Mouse (Mus musculus) NIH3T3 (cell line): ENCODE data around the gene Chd2.
"Not testable (repeated sequence)": the region's sequence is repeated elsewhere in the genome, so short reads cannot be mapped to it uniquely, and the experiment has no call there.

Experiments used
- DNase-seq: peaks from one replicate; pipeline ENCODE4 v3.0.0-alpha.2; 2012; ENCODE audit warnings: low read depth

Gene Chd2

DNA sequence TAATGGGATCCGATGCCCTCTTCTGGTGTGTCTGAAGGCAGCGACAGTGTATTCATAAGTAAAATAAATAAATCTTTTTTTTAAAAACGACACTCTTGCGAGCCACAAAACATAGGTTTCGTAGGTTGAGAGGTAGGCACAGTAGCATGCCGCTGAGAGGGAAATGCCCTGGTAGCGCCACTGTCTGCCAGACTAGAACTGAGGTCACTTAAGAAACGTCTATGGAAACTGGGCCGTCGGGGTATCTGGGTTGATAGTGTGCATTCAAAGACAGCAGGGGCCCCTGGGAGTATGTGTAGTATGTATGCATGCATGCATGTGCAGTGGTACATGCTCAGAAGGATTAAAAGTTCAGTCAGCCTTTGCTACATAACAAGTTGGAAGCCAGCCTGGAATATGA is 21.4 kb downstream of the Chd2 start:
- no peak for DNase-seq

DNA sequence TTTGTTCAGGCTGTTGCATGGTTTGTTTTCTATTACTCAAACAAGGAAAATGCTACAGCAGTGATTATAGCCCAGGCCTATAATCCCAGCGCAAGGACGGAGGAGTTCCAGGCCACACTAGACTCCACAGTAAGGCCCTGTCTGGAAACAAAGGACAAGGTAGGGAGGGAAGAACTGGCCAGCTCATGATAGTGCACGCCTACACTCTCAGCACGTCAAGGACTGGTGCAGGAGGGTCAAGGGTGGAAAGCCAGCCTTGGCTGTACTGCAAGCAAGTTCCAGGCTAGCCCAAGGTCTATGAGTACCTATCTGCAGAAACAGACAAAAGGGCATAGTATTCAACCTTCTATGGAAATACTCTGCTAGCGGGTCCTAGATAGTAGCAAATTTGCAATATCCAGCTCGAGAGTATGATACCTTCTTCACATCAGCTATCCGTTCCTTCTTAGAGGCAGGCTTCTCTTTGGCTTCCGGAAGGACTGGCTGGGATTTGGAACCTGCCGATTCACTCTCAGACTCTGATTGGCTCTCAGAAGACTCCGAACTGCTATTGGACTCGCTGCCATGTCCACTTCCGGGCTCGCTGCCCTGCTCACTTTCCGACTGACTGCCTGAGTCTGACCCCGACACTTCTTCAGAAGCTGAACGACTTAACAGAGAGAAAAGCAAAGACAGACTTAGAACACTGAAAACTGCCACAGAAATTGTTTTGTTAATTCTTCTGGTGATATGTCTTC is 22.4 kb downstream of the Chd2 start:
- no peak for DNase-seq

DNA sequence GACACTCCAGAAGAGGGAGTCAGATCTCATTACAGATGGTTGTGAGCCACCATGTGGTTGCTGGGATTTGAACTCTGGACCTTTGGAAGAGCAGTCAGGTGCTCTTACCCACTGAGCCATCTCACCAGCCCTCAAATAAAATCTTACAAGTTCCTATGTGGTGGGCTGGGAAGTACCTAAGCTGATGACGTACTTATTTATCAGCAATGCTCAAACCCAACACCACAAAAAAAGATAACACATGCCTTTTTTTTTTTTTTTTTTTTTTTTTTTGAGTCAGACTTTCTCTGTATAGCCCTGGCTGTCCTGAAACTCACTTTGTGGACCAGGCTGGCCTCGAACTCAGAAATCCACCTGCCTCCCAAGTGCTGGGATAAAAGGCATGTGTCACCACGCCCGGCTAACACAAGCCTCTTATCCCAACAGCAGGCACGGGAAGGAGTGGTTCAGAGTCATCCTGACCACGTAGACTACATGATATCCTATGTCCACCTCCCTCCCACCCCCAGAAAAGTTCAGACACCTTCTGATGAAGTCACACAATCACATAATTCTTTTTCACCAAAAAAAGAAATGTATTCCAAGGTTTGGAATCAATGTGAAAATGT is 23.2 kb downstream of the Chd2 start:
- not testable (repeated sequence) for DNase-seq

DNA sequence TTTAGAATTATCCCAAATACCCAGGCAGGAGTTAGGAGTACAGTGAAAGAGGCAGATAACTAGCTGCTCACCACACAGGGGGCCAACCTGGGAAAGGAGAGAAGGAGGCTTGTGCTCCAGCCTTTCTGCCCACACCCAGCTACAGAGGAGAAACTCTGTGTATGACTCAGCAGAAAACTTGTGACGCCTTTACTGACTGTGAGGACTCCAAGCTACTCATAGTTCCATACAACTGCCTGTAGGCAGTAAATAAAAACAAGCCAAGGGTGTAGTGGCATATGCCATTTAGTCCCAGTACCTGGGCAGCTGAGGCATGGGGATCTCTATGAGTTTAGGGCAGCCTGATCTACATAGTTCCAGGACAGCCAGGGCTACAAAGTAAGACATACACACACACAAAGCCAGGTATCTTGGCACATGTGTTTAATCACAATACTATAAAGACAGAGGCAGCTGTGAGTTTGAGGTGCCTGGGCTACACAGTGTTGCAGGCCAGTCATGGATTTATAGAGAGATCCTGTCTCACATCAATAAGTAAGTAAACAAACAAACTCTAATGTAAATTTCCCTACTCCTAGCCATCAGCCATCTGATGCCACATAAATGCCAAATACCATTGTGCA is 24.1 kb downstream of the Chd2 start:
- DNase-seq = peak; percentile 65

DNA sequence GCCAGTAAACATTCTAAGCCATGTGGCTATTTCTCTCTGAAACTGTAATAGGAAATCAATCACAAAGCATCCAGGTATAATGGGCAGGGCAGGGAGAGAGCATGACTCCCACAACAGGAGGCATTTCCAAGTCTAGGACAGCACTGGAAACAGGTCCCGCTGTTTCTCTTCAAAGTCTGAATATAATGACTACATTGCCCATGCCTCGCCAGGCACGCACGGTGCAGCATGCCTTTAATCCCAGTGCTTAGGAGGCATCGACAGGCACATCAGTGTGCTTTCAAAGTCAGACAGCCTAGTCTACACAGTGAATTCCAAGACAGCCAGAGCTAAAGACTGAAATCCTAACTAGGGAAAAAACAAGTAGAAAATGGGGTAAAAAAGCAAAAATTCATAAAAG is 24.8 kb downstream of the Chd2 start:
- no peak for DNase-seq

DNA sequence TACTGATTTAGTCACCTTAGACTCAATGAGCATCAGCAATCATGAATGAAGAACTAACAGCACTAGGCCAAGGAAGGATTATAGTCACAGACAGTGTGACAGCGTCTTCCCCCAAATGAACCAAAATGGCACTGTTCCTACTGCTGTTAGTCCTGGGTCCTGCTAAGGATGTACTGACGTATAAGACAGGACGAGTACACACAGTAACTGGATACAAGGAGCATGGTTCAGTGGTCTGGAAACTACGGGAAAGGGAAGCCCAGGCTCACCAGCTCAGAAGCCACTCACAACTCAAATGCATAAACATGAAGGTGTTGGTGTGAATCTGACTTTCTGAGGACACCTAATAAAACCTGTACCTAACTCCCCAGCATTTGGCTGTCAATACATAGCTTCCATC is 27.1 kb downstream of the Chd2 start:
- DNase-seq = no peak

DNA sequence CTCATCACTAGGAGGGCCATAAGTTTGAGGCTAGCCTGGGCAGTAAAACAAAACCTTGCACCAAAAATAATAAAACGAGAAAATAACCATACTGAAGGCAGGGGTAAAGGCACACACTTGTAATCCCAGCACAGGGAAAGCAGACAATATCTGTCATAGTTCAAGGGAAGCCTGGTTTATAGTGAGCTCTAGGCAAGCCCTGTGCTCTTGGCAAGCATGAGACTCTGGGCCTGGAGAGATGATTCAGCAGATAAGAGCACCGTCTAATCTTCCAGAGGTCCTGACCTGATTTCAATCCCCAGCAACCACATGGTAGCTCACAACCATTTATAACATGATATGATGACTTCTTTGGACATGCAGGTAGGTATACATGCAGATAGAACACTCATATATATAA is 29.2 kb downstream of the Chd2 start:
- DNase-seq = no peak

DNA sequence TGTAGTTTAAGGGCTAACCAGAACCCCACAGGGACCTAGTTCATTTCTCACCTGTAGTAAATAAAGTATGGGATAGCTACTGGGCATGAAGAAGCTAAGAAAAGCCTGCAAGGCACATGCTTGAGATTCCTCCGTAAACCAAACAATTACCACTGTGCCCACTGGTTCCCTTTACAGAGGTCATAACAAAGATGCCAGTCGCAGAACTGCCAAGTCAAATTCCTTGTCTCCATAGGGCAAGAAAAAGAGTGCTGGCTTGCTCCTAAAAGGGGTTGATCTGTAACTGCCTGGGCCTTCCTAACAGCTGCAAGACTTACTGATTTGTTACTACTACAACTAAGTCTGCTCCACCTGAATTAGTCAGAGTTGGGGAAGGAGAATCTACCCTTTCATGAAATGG is 32.9 kb downstream of the Chd2 start:
- DNase-seq = no peak

DNA sequence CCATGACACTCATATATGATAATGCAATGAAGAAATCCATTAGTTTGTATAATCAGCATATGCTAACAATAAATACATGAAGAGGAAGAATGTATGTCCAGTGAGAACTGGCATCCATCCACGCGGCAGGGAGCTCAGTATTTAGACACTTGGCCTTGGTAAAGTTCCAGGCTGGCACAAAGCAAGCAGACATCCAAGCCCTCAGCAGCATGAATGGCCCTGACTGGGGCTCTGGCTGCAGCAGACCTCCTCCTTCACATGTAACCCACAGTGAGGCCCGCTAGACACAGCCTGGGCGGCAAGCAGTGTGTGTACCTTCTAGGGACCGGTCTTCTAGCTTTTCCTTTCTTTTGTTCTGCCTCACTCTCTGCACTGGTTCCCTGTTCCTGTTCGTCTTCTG is 34.1 kb downstream of the Chd2 start:
- peak; percentile 43 for DNase-seq

DNA sequence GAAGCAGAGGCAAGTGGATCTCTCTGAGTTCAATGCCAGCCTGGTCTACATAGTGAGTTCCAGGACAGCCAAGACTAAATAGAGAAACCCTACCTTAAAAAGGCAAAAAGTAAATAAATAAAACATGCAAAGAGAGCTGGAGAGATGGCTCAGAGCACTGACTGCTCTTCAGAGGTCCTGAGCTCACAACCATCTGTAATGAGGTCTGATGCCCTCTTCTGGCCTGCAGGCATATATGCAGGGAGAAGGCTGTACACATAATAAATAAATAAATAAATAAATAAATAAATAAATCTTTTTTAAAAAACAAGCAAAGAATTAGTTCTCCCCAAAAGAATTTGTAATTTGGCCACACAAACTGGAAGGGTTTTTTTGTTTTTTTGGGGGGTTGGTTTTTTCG is 34.8 kb downstream of the Chd2 start:
- no peak for DNase-seq

DNA sequence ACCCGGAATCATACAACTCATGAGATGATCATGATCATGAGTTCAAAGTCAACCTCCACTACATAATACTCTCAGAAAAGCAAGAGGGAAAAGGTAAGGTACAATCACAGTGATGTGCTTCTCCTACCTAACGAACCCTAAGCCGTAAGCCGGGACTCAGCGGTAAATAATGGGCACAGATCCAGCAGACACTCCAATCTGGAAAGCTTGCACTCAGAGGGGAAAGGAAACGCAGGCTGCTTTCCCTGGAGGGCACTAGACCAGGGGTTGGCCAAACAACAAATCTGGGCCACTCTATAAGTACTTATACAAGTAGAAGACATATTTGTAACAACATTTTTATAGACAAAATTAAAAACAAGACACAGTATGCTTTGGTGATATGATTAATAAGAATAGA is 36.4 kb downstream of the Chd2 start:
- no peak for DNase-seq

DNA sequence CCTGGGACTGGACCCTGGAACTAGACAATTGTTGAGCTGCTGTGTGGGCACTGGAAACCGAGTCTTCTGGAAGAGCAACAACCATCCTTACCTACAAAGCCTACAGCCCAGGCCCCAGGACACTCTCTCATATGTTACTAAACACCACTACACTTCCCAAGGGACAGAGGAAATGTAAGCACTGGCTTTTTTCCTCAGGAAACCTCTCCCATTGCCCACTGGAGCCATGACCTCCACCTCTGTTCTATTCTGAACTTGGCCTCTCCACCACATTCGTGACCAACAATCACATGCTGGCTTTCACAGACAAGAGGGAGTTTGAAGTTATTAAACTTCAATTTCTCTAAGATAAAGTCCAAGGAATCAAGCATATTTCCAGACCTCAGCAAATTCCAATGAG is 43.4 kb downstream of the Chd2 start:
- no peak for DNase-seq

DNA sequence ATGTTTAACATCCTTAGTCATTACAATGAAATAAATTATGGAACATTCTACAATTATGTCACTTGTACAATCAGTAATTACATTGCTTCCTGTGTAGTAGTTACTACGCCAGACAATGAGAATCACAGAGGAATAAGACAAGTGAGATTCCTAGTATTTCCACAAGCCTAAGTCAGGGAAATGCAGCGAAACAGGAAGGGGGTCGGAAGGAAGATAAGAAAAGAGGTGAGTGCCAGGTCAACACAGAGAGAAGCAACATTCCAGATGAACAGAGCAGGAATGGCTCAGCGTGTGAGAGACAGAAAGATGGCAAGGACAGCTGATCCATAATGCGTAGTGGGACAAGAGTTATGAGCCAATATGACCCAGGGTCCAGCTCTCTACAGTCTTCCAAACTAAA is 52.4 kb downstream of the Chd2 start:
- DNase-seq = no peak

DNA sequence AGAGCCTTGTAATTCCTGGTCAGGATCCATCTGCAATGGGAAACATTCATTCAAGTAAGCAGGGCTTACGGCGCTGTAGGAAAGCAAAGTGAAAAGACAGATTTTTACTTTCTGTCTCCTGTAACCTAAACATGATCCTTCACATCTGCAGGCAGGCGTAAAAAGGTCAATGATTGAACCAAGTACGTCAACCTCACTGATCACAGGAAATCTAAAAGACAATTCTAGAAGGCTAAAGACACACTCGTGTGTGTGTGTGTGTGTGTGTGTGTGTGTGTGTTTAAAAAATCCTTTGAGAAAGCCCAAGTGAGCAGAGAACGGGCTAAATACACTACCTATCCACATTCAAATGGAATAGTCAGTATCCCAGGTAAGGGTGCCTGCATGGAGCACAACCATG is 60.5 kb downstream of the Chd2 start:
- DNase-seq = no peak

DNA sequence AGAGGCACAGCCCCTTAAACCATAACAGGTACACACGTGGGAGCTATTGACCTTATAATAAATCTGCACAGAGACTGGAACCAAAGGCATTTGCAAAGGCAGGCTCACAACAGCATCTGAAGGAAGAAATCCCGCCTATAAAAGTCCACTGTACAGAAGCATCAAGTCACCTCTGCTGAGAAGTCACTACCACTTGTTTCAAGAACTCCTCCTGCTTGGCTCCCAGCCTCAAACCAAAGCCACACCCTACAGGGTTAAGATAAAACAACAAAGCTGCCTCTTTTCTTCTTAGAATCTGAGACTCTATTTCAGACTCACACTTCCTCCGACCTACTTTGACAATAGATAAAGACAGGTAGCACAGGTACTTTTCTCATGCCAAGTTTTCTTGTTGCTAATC is 62.1 kb downstream of the Chd2 start:
- DNase-seq = no peak

DNA sequence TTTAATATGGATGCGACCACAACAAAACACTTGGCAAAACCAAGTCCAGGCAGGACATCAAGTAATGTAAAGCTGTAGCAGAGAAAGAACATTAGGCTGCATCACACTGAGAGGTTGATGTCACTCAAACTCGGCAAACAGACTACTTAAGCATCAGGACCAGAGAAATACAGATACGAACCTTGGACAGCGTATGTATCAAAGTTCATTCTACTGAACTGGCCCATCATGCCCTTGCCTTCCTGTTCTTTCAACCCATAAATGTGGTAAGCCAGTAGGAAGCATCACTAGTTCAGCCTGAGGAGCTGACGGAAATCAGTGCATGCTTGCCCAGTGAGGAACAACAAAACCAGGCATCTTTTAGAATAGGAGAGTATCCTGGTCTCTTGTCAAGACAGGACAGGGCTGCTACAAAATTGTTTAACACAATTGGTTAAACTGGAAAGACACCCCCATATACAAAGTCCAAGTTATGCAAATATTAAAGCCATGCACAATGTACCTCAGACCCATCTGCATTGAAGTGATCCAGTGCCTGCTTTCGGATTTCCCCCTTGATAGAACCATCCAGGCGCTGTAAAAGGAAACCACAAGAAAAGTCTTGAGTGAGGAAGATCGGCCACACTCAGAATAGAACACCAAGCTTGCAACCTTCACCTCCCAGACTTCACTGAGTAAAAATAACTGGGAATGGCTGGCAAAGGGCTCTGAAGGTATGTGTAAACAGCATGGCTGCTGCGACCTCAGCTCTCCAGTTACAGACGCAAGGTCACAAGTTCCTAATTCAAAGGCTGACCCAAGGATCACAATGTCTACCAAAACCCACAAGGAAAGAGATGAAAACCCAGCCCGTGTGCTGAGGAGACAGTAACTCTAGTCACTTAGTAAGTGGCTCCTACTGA is 63.2 kb downstream of the Chd2 start:
- DNase-seq = no peak

DNA sequence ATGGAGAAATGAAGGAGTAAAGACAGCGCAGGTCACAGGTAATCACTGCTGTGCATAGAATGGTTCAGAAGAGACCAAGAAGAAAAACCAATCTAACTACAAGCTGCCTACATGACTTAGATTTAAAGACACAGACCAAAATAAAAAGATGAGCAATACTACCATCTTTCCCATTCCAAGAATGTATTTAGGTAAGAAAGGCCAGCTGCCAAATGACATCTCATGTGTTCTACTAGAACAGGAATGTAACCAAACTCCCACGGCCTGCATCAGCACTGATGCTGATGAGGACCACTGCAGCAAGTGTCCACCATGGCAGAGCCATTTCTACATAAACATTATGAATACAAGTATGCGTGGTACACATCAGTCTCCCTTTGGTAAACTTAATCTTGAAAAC is 73.9 kb downstream of the Chd2 start:
- DNase-seq = no peak

DNA sequence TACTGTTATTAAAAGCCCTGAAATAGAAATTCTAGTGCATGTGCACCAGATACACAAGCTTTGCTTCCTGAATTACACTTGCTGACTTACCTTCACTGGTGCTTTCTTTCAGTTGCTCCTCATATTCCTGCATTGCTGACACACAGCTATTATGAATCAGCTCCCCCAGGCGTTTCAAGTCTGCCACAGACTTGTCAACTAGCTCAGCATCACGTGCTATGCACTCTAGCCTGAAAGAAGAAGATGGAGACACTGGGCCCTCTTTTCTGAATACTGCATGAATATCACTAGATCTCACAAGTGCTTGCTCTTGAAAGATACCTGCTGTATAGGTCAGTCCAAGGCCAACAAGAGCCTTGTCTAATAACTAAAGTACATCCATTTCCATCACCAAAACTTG is 78.1 kb downstream of the Chd2 start:
- DNase-seq = no peak

DNA sequence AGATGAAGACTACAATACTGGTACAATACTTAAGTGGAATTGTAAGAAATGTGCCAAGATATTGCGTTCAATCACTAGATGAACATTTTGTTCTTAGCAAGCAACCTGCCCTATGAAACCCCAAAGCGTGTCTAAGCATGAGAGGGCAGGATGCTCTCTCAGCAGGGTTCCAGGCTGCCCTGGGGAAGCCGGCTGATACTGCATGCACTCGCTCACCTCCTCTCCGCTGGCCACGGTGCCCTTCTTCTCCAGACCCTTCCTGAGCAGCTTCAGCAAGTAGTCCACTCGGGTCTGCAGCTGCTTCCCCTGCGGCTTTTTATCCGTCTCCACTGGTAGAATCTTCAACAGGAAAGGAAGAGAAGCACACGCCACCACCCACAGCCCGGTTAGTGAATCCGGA is 87.5 kb downstream of the Chd2 start:
- no peak for DNase-seq

DNA sequence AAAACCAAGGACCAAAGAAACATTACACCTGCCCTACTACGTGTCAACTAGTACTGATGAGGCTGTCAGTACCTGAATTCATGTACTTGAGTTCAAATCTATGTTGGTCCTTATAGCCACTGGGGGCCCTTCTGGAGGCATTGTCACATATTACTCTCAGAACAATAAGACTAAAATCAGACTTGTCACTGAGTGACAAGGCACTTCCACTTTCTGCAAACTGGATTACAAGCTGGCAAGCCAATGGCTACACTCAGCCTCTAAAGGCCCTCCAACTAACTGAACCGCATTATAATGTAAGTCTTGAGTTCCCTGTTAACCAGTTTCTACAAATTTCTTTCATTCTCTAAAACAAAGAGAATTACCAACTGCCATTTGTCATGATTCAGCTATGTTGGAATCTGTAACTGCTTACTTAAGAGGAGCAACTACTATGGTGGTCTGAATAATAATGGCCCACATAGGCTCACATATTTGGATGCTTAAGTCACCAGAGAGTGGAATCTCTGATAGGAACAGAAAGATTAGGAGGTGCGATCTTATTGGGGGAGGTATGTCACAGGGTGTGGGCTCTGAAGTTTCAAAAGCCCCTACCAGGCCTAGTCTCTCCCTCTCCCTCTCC is 89.3 kb downstream of the Chd2 start:
- DNase-seq = no peak

DNA sequence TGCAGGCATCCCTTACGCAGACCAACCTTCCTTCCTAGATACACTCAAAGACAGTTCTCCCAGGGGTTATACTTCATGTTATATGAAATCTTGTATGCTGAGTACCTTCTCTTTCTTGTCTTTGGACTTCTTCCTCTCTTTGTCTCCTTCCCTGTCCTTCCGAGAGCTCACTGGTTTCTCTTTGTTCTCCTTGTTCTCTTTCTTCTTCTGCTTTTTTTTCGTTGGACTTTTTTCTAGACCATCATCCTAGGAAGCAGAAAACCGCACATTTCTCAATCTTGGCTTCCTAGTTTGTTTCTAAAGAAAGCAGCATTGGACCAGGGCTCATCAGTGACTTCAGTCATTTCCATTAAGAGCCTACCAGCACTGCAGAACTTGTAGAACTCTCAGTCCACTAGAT is 90.0 kb downstream of the Chd2 start:
- DNase-seq = no peak

DNA sequence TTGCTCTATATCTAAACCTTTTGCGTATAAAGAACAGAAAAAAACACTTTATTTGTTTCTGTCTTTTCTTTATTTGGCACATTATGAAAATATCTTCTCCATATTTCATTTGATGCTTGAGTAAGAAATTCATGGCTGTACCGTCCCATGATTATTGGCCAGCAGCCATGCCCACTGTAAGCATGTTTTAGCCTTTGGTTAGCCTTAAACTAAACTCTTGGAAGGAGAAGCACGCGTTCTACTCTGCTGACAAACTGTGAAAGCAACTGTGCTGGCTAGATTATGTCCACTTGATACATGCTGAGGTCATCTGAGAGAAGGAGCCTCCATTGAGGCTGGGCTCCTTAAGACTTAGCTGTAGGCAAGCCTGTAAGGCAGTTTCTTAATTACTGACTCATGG is 99.4 kb downstream of the Chd2 start:
- no peak for DNase-seq
